Mouse (Mus musculus) MEL (cell line): ENCODE results near the gene E130308A19Rik. TPM values are rescaled to one million over a fixed set of nuclear protein-coding genes. Genes with fewer than 3 reads are reported as not detected.

Experiments used
- DNase-seq: peaks from one replicate; pipeline ENCODE4 v3.0.0; 2011; ENCODE audit warnings: low read depth, low spot score
- H3K27ac ChIP-seq: 2 replicates; pipeline ENCODE4 v1.5.1; 2012; ENCODE audit warnings: low read depth, mild to moderate bottlenecking, control low read depth, low read length, moderate library complexity; ENCODE audit not compliant: control insufficient read depth
- H3K27me3 ChIP-seq, 2 experiments: fragments of 150-350 bp in 1 of 2; sonication (generic) in 1 of 2; 2 replicates each; pipeline ENCODE4 v1.6.1; 2012; ENCODE audit warnings: low read length in 2 of 2, mild to moderate bottlenecking in 2 of 2, improper control_type of control experiment in 1 of 2, moderate library complexity in 1 of 2; ENCODE audit not compliant: insufficient read depth in 2 of 2, control insufficient read depth in 1 of 2
- H3K36me3 ChIP-seq, 2 experiments: 2 replicates each; pipeline ENCODE4 v1.6.1; 2012 to 2014; ENCODE audit warnings: low read length in 2 of 2, improper control_type of control experiment in 1 of 2, inconsistent platforms in 1 of 2, mild to moderate bottlenecking in 1 of 2; ENCODE audit not compliant: insufficient read depth in 2 of 2, control insufficient read depth in 1 of 2
- H3K4me1 ChIP-seq, 2 experiments: fragments of 150-350 bp in 1 of 2; sonication (generic) in 1 of 2; 2 replicates each; pipeline ENCODE4 v1.6.1; 2012; ENCODE audit warnings: low read length in 2 of 2, improper control_type of control experiment in 1 of 2, mild to moderate bottlenecking in 1 of 2; ENCODE audit not compliant: insufficient read depth in 2 of 2, control insufficient read depth in 1 of 2
- H3K4me3 ChIP-seq, 2 experiments: fragments of 150-350 bp in 1 of 2; sonication (generic) in 1 of 2; 2 replicates each; pipeline ENCODE4 v1.5.1; 2012; ENCODE audit warnings: low read depth in 2 of 2, low read length in 2 of 2, mild to moderate bottlenecking in 2 of 2, moderate library complexity in 2 of 2, control low read depth in 1 of 2, improper control_type of control experiment in 1 of 2; ENCODE audit not compliant: control insufficient read depth in 1 of 2, insufficient read depth in 1 of 2
- H3K79me2 ChIP-seq: 2 replicates; pipeline ENCODE4 v1.6.1; 2012; ENCODE audit warnings: mild to moderate bottlenecking, low read length, moderate library complexity; ENCODE audit not compliant: control insufficient read depth, poor library complexity, insufficient read depth
- H3K9ac ChIP-seq: 2 replicates; pipeline ENCODE4 v1.6.1; 2012; ENCODE audit warnings: low read depth, mild to moderate bottlenecking, control low read depth, low read length, moderate library complexity; ENCODE audit not compliant: control insufficient read depth, poor library complexity, severe bottlenecking
- H3K9me3 ChIP-seq: fragments of 150-350 bp; sonication (generic); replicated peaks from 2 replicates; pipeline ENCODE4 v1.6.1; 2012; ENCODE audit warnings: mild to moderate bottlenecking, low read length, improper control_type of control experiment, moderate library complexity; ENCODE audit not compliant: insufficient read depth
- CHD1 ChIP-seq: IDR thresholded peaks from 2 replicates; pipeline ENCODE4 v1.6.1; 2012; ENCODE audit warnings: low read depth, mild to moderate bottlenecking, inconsistent platforms, low read length, improper control_type of control experiment
- CHD2 ChIP-seq: IDR thresholded peaks from 2 replicates; pipeline ENCODE4 v1.6.1; 2011; ENCODE audit warnings: low read length, improper control_type of control experiment
- CTCF ChIP-seq, 3 experiments: IDR thresholded peaks in 2 of 3; conservative IDR thresholded peaks in 1 of 3; 2 replicates each; pipeline ENCODE4 v1.5.1; 2011 to 2012; ENCODE audit warnings: low read length in 3 of 3, low read depth in 2 of 3, mild to moderate bottlenecking in 2 of 3, improper control_type of control experiment in 1 of 3, inconsistent platforms in 1 of 3, mixed read lengths in 1 of 3, moderate library complexity in 1 of 3; ENCODE audit not compliant: control insufficient read depth in 1 of 3, insufficient read depth in 1 of 3, poor library complexity in 1 of 3, severe bottlenecking in 1 of 3
- E2F4 ChIP-seq: IDR thresholded peaks from 2 replicates; pipeline ENCODE4 v1.6.1; 2011; ENCODE audit warnings: low read depth, low read length, improper control_type of control experiment, borderline replicate concordance
- ELF1 ChIP-seq: IDR thresholded peaks from 2 replicates; pipeline ENCODE4 v1.6.1; 2014; ENCODE audit warnings: low read depth, mild to moderate bottlenecking, inconsistent platforms, low read length, improper control_type of control experiment, moderate library complexity
- EP300 ChIP-seq, 2 experiments: IDR thresholded peaks; 2 replicates each; pipeline ENCODE4 v1.6.1; 2011; ENCODE audit warnings: improper control_type of control experiment in 2 of 2, low read length in 2 of 2, low read depth in 1 of 2, mild to moderate bottlenecking in 1 of 2
- GABPA ChIP-seq: IDR thresholded peaks from 2 replicates; pipeline ENCODE4 v1.6.1; 2012; ENCODE audit warnings: low read depth, mild to moderate bottlenecking, inconsistent platforms, low read length, improper control_type of control experiment, moderate library complexity
- HCFC1 ChIP-seq: IDR thresholded peaks from 2 replicates; pipeline ENCODE4 v1.6.1; 2012; ENCODE audit warnings: low read depth, mild to moderate bottlenecking, inconsistent platforms, low read length, improper control_type of control experiment, moderate library complexity
- KAT2A ChIP-seq: conservative IDR thresholded peaks from 2 replicates; pipeline ENCODE4 v1.6.1; 2012; ENCODE audit warnings: low read depth, low read length, improper control_type of control experiment, inconsistent platforms
- MEF2A ChIP-seq: IDR thresholded peaks from 2 replicates; pipeline ENCODE4 v1.6.1; 2014; ENCODE audit warnings: low read depth, mild to moderate bottlenecking, inconsistent platforms, low read length, improper control_type of control experiment; ENCODE audit not compliant: poor library complexity, insufficient replicate concordance, severe bottlenecking; ENCODE audit errors: extremely low read depth
- MXI1 ChIP-seq: IDR thresholded peaks from 2 replicates; pipeline ENCODE4 v1.6.1; 2011; ENCODE audit warnings: mild to moderate bottlenecking, low read depth, low read length, improper control_type of control experiment
- MYB ChIP-seq: IDR thresholded peaks from 2 replicates; pipeline ENCODE4 v1.6.1; 2011; ENCODE audit warnings: mild to moderate bottlenecking, low read depth, low read length, improper control_type of control experiment
- NRF1 ChIP-seq: IDR thresholded peaks from 2 replicates; pipeline ENCODE4 v1.6.1; 2014; ENCODE audit warnings: low read depth, mild to moderate bottlenecking, inconsistent platforms, low read length, improper control_type of control experiment, moderate library complexity; ENCODE audit not compliant: poor library complexity, insufficient read depth, severe bottlenecking
- POLR2AphosphoS5 ChIP-seq: IDR thresholded peaks from 2 replicates; pipeline ENCODE4 v1.6.1; 2012; ENCODE audit warnings: low read depth, borderline replicate concordance, mild to moderate bottlenecking, inconsistent platforms, low read length, moderate library complexity, mixed read lengths
- SIN3A ChIP-seq: IDR thresholded peaks from 2 replicates; pipeline ENCODE4 v1.6.1; 2012; ENCODE audit warnings: low read length, improper control_type of control experiment, inconsistent platforms
- SMC3 ChIP-seq: IDR thresholded peaks from 2 replicates; pipeline ENCODE4 v1.6.1; 2011; ENCODE audit warnings: low read depth, low read length, improper control_type of control experiment
- TCF12 ChIP-seq: IDR thresholded peaks from 2 replicates; pipeline ENCODE4 v1.6.1; 2014; ENCODE audit warnings: low read depth, mild to moderate bottlenecking, inconsistent platforms, low read length, improper control_type of control experiment, moderate library complexity
- UBTF ChIP-seq: IDR thresholded peaks from 2 replicates; pipeline ENCODE4 v1.6.1; 2012; ENCODE audit warnings: low read depth, mild to moderate bottlenecking, inconsistent platforms, low read length, improper control_type of control experiment, moderate library complexity, borderline replicate concordance; ENCODE audit not compliant: insufficient read depth
- ZKSCAN1 ChIP-seq: IDR thresholded peaks from 2 replicates; pipeline ENCODE4 v1.6.1; 2012; ENCODE audit warnings: low read depth, mild to moderate bottlenecking, inconsistent platforms, low read length, improper control_type of control experiment, moderate library complexity
- ZMIZ1 ChIP-seq: IDR thresholded peaks from 2 replicates; pipeline ENCODE4 v1.6.1; 2012; ENCODE audit warnings: low read depth, mild to moderate bottlenecking, inconsistent platforms, low read length, improper control_type of control experiment, moderate library complexity
- ZNF384 ChIP-seq: IDR thresholded peaks from 2 replicates; pipeline ENCODE4 v1.6.1; 2012; ENCODE audit warnings: low read depth, mild to moderate bottlenecking, inconsistent platforms, low read length, improper control_type of control experiment
- polyA plus RNA-seq, 2 experiments: library from polyadenylated mRNA; stranded (reverse) in 1 of 2; unstranded in 1 of 2; fragments of >175 nt in 1 of 2; fragments of >200 nt in 1 of 2; gene quantifications; 2 replicates each; pipeline versions ENCODE4 v1.2.1 to v1.2.4; 2012; ENCODE audit warnings: low replicate concordance in 2 of 2, low read depth in 1 of 2; ENCODE audit not compliant: insufficient read length in 2 of 2, insufficient read depth in 1 of 2, missing spikeins in 1 of 2
- total RNA-seq: library from RNA; depleted of rRNA; stranded (reverse); fragments of 300-350 nt; gene quantifications from 2 replicates; pipeline ENCODE4 v1.2.3, GENCODE M21; 2012

E130308A19Rik gene
- total and polyA plus RNA-seq, 3 experiments: 4.0 to 12.5 TPM; not detected in 1

- no peak for TF ChIP-seq MYB
- no peak for TF ChIP-seq ELF1
These were observed 43.1 kb downstream of the E130308A19Rik start (continued) for GRCm38 (mm10) chr4:59669131-59669530.

GRCm38 (mm10) chr4:59670015-59670414, 44.0 kb downstream of the E130308A19Rik start:
- Histone ChIP-seq H3K9ac (no peak overlapping the region), H3K4me1 (peaks cover 10 to 35% of the 10 kb centered on the region in 2 experiments; a peak in 3 of 4 replicates), H3K27me3 (no peaks in the 10 kb centered on the region), H3K4me3 (no peak overlapping the region), H3K36me3 (peaks cover 0 to 19% of the 10 kb centered on the region in 2 experiments; a peak in 2 of 4 replicates), H3K27ac (no peak overlapping the region), H3K9me3 (no peaks in the 10 kb centered on the region), H3K79me2 (no peaks in the 10 kb centered on the region)
- TF ChIP-seq E2F4 (no peak), HCFC1 (no peak), SIN3A (no peak), ZKSCAN1 (no peak), GABPA (no peak), EP300 (IDR thresholded peaks at IDR 0.05; ENCODE audit: low read depth in 1 of 2, low read length in 2 of 2) (no peak), TCF12 (no peak), MYB (no peak), KAT2A (no peak), SMC3 (no peak), CHD1 (no peak), NRF1 (no peak), POLR2AphosphoS5 (no peak), ZNF384 (no peak), CHD2 (no peak), UBTF (no peak), MEF2A (no peak), CTCF (IDR thresholded peaks at IDR 0.05 in 2 of 3, conservative IDR thresholded peaks at IDR 0.05 in 1 of 3; ENCODE audit: control insufficient read depth in 1 of 3, insufficient read depth in 1 of 3, low read depth in 2 of 3, low read length in 3 of 3, poor library complexity in 1 of 3, severe bottlenecking in 1 of 3) (no peak), MXI1 (no peak), ZMIZ1 (no peak)
- no peak for DNase-seq
